Mouse (Mus musculus) small intestine, adult 2 months (tissue): Measurements from ENCODE around the gene Cd300lb. TPM values are rescaled to one million over a fixed set of nuclear protein-coding genes. Genes with fewer than 3 reads are reported as not detected.

Source experiments
- H3K27ac ChIP-seq: fragments of 200-500 bp; 2 replicates; pipeline ENCODE4 v1.5.1; 2012; ENCODE audit warnings: low read depth, low read length, control low read depth, inconsistent platforms; ENCODE audit not compliant: insufficient read depth
- H3K27me3 ChIP-seq: fragments of 200-500 bp; 2 replicates; pipeline ENCODE4 v1.6.1; 2012; ENCODE audit warnings: mild to moderate bottlenecking, moderate library complexity, low read length, inconsistent platforms; ENCODE audit not compliant: control insufficient read depth, insufficient read depth
- H3K36me3 ChIP-seq: fragments of 200-500 bp; 2 replicates; pipeline ENCODE4 v1.6.1; 2012; ENCODE audit warnings: mild to moderate bottlenecking, low read length, control low read depth, inconsistent platforms; ENCODE audit not compliant: control insufficient read depth, insufficient read depth
- H3K4me1 ChIP-seq: fragments of 200-500 bp; 2 replicates; pipeline ENCODE4 v1.6.1; 2012; ENCODE audit warnings: low read length, inconsistent platforms, mixed read lengths; ENCODE audit not compliant: control insufficient read depth, insufficient read depth, insufficient read length
- H3K4me3 ChIP-seq: fragments of 200-500 bp; 2 replicates; pipeline ENCODE4 v1.5.1; 2012; ENCODE audit warnings: low read depth, mild to moderate bottlenecking, control low read depth, inconsistent platforms, low read length, moderate library complexity
- CTCF ChIP-seq: fragments of 200-500 bp; IDR thresholded peaks from 2 replicates; pipeline ENCODE4 v1.5.1; 2012; ENCODE audit warnings: low read depth, mild to moderate bottlenecking, control low read depth, inconsistent platforms, low read length, moderate library complexity, mixed read lengths; ENCODE audit not compliant: insufficient replicate concordance, insufficient read length; ENCODE audit errors: extremely low read depth
- POLR2A ChIP-seq: fragments of 200-500 bp; IDR thresholded peaks from 2 replicates; pipeline ENCODE4 v1.6.1; 2012; ENCODE audit warnings: low read depth, mild to moderate bottlenecking, control low read depth, inconsistent platforms, low read length, moderate library complexity
- WGBS: fragments of 180-500 bp; shearing (Covaris S2); methylation state at CpG from one replicate; pipeline ENCODE4 v1.1.7; 2018; 5-methylcytosine and 5-hydroxymethylcytosine counted together
- polyA plus RNA-seq: library from polyadenylated mRNA; depleted of rRNA; stranded (reverse); fragments of >200 nt; gene quantifications from 2 replicates; pipeline ENCODE4 v1.2.3, GENCODE M21; 2012; rRNA removed

Gene Cd300lb
- polyA plus RNA-seq, 1 experiment, result 0.46 TPM

- Histone ChIP-seq H3K4me3 (no peak overlapping the region), H3K27ac (no peak overlapping the region), H3K4me1 (peaks cover 7% of the 10 kb centered on the region; the same call in 1 of the 2 replicates), H3K36me3 (no peaks in the 10 kb centered on the region), H3K27me3 (no peaks in the 10 kb centered on the region)
- WGBS, result 64% methylated on average over 7 of the region's 7 CpGs
- TF ChIP-seq CTCF (no peak), POLR2A (no peak)
Measured at GRCm38 (mm10) chr11:114876176-114876575, 58.0 kb downstream of the Cd300lb start.

DNA sequence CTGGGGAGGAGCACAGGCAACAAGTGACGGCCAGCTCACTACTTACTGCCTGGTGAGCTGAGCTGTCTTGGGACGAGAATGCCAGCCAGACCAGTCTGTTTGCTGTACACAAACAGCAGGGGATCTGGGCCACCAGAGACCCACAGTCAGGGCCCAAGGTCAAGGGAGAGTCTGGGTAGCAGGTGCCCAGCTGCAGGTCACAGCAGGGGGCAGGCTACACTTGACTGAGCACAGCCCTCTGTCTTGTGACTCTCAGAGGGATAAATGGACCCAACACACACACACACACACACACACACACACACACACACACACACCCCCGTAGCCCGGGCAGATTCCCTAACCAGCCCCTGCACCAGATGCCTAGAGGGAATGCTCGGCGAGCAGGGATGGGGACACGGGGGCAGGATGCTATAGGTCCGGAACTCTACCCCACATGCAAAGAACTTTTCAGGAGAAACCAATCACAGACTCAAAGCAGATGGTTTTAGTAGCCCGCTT is 58.8 kb downstream of the Cd300lb start:
- TF ChIP-seq POLR2A (no peak), CTCF (no peak)
- WGBS, result 31% methylated on average over 9 of the region's 9 CpGs
- Histone ChIP-seq H3K4me3 (no peak overlapping the region), H3K27me3 (no peaks in the 10 kb centered on the region), H3K36me3 (no peaks in the 10 kb centered on the region), H3K27ac (no peak overlapping the region), H3K4me1 (peaks cover 7% of the 10 kb centered on the region; the same call in 1 of the 2 replicates)

DNA sequence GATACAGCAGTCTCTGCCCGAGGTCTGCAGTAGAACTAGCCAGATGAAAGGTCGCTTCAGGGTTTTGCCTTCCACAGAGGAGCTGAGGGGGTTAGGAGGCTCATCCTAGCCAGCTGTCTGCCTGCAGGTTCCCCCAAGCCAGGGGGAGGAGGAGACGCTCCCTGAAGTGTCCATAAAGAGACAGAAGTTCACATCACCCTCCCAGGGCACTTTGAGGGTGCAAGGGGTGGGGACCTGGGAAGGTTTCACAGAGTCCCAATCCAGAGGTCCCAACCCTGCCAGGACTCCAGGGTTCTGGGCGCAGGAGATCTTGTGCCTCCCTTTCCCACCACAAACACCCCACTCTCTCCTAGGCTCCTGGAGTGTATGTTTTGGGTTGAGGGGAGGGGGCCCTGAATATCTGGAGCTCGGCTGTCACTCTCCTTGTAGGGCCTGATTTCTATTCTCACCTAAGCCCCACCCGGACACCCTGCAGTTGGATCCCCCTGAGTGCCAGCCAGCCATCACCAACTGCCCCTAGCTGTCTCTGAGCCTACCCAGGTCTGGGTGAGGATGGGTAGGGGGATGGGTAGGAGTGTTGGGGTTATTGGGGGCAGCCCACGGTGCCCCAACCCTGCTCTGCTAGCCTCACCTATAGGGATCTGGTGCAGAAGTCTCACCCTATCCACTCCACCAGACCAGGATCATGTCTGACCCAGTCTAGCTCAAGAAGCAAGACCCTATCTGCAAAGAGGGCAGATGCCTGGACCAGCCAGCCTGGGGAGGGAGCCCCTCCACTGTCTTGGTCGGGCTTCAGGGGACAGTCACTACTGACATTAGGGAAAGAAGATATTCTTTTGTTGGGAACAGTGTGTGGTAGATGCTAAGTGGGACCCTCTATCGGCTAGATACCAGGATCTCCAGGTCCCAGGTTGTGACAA is 59.7 kb downstream of the Cd300lb start:
- peaks cover 7% of the 10 kb centered on the region; the same call in 1 of the 2 replicates for H3K4me1 ChIP-seq
- H3K4me3 ChIP-seq, result no peak overlapping the region
- no peaks in the 10 kb centered on the region for H3K36me3 ChIP-seq
- H3K27me3 ChIP-seq, result no peaks in the 10 kb centered on the region
- 78% methylated on average over 9 of the region's 9 CpGs for WGBS
- no peak overlapping the region for H3K27ac ChIP-seq
- no peak for TF ChIP-seq POLR2A

DNA sequence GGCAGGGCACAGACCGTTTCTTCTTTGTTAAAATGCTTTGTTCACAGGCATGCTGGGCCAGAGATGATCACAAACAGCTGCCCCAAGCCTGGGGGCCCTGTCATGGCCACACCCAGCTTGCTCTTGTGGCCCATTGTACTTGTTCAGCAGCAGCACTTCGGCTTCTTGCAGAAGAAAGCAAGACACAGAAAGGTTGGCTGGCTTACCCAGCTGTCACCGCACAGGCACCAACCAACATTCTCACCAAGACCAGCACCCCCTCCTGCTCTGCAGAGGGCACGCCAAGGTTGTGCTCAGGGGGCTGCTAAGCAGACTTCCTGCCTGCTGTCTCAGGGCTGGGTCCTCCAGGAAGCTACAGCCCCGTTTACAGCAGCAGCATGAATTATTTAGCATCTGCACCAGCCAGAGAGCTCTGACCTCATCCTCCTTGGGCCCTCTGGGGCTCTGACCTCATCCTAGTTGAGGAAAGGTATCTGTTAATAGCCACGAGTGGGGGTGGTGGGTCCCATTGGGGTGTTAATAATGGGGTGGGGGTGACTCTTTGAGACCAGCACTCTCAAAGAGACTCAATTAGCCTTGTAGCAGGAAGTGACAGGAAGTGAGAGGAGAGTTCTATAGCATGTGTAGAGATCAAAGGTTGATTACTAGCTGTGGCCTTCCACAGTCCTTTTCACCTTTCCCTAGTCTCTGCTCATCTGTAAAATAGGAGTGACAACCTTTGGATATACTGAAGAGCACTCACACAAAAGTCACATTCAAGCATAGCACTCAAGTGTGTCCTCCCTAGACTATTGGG is 61.0 kb downstream of the Cd300lb start:
- TF ChIP-seq CTCF (no peak), POLR2A (no peak)
- Histone ChIP-seq H3K27ac (no peak overlapping the region), H3K4me3 (no peak overlapping the region), H3K27me3 (no peaks in the 10 kb centered on the region), H3K36me3 (no peaks in the 10 kb centered on the region), H3K4me1 (peaks cover 7% of the 10 kb centered on the region; the same call in 1 of the 2 replicates)
- 51% methylated on average over 6 of the region's 6 CpGs for WGBS

Other genes with a start within 250 kb of the Cd300lb start
- 0.30 and 0.56 TPM in 2 replicates for gene Dnaic2, start 207.0 kb downstream of the Cd300lb start, polyA plus RNA-seq
- gene Kif19a, start 169.0 kb downstream of the Cd300lb start, polyA plus RNA-seq, result 1.7 and 2.0 TPM in 2 replicates
- gene Btbd17, start 138.4 kb downstream of the Cd300lb start, polyA plus RNA-seq, result 0.44 and 0.52 TPM in 2 replicates
- 0.10 TPM in 1 of 2 replicates, not detected in the other for gene Gpr142, start 135.5 kb downstream of the Cd300lb start, polyA plus RNA-seq
- gene Gprc5c, start 83.2 kb downstream of the Cd300lb start, polyA plus RNA-seq, result 4.4 TPM in 2 replicates
- gene Cd300a, start 44.3 kb downstream of the Cd300lb start, polyA plus RNA-seq, result 0.76 and 0.91 TPM in 2 replicates
- gene Cd300c, start 34.8 kb upstream of the Cd300lb start, polyA plus RNA-seq, result 0.37 TPM in 1 of 2 replicates, not detected in the other
- 1.2 and 1.5 TPM in 2 replicates for gene Cd300ld, start 55.5 kb upstream of the Cd300lb start, polyA plus RNA-seq
- gene Cd300c2, start 67.5 kb upstream of the Cd300lb start, polyA plus RNA-seq, result 3.1 and 5.1 TPM in 2 replicates
- not detected in 2 replicates for gene Cd300ld2, start 81.8 kb upstream of the Cd300lb start, polyA plus RNA-seq
- gene Cd300ld4, start 92.6 kb upstream of the Cd300lb start, polyA plus RNA-seq, result 0.20 TPM in 1 of 2 replicates, not detected in the other
- 0.85 TPM in 1 of 2 replicates, not detected in the other for gene Cd300ld5, start 103.4 kb upstream of the Cd300lb start, polyA plus RNA-seq
- gene Cd300ld3, start 114.0 kb upstream of the Cd300lb start, polyA plus RNA-seq, result 1.1 TPM in 2 replicates
- gene Cd300e, start 127.8 kb upstream of the Cd300lb start, polyA plus RNA-seq, result 0.22 and 0.52 TPM in 2 replicates
- gene Rab37, start 157.0 kb upstream of the Cd300lb start, polyA plus RNA-seq, result 0.91 and 2.2 TPM in 2 replicates
- gene Cd300lf, start 199.6 kb upstream of the Cd300lb start, polyA plus RNA-seq, result 3.9 and 6.9 TPM in 2 replicates
- 314 and 949 TPM in 2 replicates for gene Slc9a3r1, start 229.0 kb upstream of the Cd300lb start, polyA plus RNA-seq